Mouse (Mus musculus): ENCODE results near the gene Gab2. TPM values are rescaled to one million over a fixed set of nuclear protein-coding genes. Genes with fewer than 3 reads are reported as not detected.
A peak's percentile ranks its signal among the peaks of the same experiment; 100 is the strongest.
"Not testable (repeated sequence)": the region's sequence is repeated elsewhere in the genome, so short reads cannot be mapped to it uniquely, and the experiment has no call there.

The Gab2 gene
- total RNA-seq, 1 experiment, result 1.1 TPM

GRCm38 (mm10) chr7:97245261-97245949 lies 164.0 kb downstream of the Gab2 start:
- no peak for DNase-seq (ENCODE audit: low read depth, low spot score)
- Histone ChIP-seq H3K4me3 (ENCODE audit: insufficient read depth in 1 of 2, low read depth in 1 of 2, low read length in 2 of 2, poor library complexity in 1 of 2, severe bottlenecking in 1 of 2) (no peak overlapping the region), H3K36me3 (ENCODE audit: control insufficient read depth, insufficient read depth, low read length, poor library complexity, severe bottlenecking) (no peaks in the 10 kb centered on the region), H3K9ac (ENCODE audit: insufficient read depth, low read depth, low read length, poor library complexity, severe bottlenecking) (no peak overlapping the region), H3K27ac (ENCODE audit: insufficient read depth, low read depth, low read length, poor library complexity, severe bottlenecking) (no peak overlapping the region), H3K4me1 (ENCODE audit: control insufficient read depth in 2 of 2, insufficient read depth in 2 of 2, low read length in 2 of 2, poor library complexity in 1 of 2) (no peaks in the 10 kb centered on the region), H3K9me3 (ENCODE audit: control insufficient read depth, insufficient read depth, low read depth, low read length) (no peaks in the 10 kb centered on the region)
- in situ Hi-C loops (cut with MboI; ENCODE audit: low sequenced_read_pairs in 2 of 2, unreplicated experiment in 2 of 2), result no loop called here
- no peak for TF ChIP-seq ZNF384 (IDR thresholded peaks at IDR 0.05; ENCODE audit: low read depth, low read length)

- H3K4me3 ChIP-seq (ENCODE audit: insufficient read depth in 1 of 2, low read depth in 1 of 2, low read length in 2 of 2, poor library complexity in 1 of 2, severe bottlenecking in 1 of 2); H3K4me1 ChIP-seq (ENCODE audit: control insufficient read depth in 2 of 2, insufficient read depth in 2 of 2, low read length in 2 of 2, poor library complexity in 1 of 2); H3K9me3 ChIP-seq (ENCODE audit: control insufficient read depth, insufficient read depth, low read depth, low read length); DNase-seq (ENCODE audit: low read depth, low spot score); H3K36me3 ChIP-seq (ENCODE audit: control insufficient read depth, insufficient read depth, low read length, poor library complexity, severe bottlenecking); in situ Hi-C loops (cut with MboI; ENCODE audit: low sequenced_read_pairs in 2 of 2, unreplicated experiment in 2 of 2); H3K27ac ChIP-seq (ENCODE audit: insufficient read depth, low read depth, low read length, poor library complexity, severe bottlenecking); H3K9ac ChIP-seq (ENCODE audit: insufficient read depth, low read depth, low read length, poor library complexity, severe bottlenecking): not testable (repeated sequence)
These were observed 164.7 kb downstream of the Gab2 start for GRCm38 (mm10) chr7:97245950-97246578.

GRCm38 (mm10) chr7:97247661-97248060 lies 166.3 kb downstream of the Gab2 start:
- Histone ChIP-seq H3K36me3 (ENCODE audit: control insufficient read depth, insufficient read depth, low read length, poor library complexity, severe bottlenecking) (no peaks in the 10 kb centered on the region), H3K4me1 (ENCODE audit: control insufficient read depth in 2 of 2, insufficient read depth in 2 of 2, low read length in 2 of 2, poor library complexity in 1 of 2) (no peaks in the 10 kb centered on the region), H3K9ac (ENCODE audit: insufficient read depth, low read depth, low read length, poor library complexity, severe bottlenecking) (no peak overlapping the region), H3K9me3 (ENCODE audit: control insufficient read depth, insufficient read depth, low read depth, low read length) (no peaks in the 10 kb centered on the region), H3K4me3 (ENCODE audit: insufficient read depth in 1 of 2, low read depth in 1 of 2, low read length in 2 of 2, poor library complexity in 1 of 2, severe bottlenecking in 1 of 2) (no peak overlapping the region), H3K27ac (ENCODE audit: insufficient read depth, low read depth, low read length, poor library complexity, severe bottlenecking) (no peak overlapping the region)
- TF ChIP-seq ZNF384 (IDR thresholded peaks at IDR 0.05; ENCODE audit: low read depth, low read length) (peak; percentile 41; the same call in 1 of the 2 replicates), HCFC1 (IDR thresholded peaks at IDR 0.05; ENCODE audit: borderline replicate concordance, insufficient read depth, low read length) (no peak)
- in situ Hi-C loops (cut with MboI; ENCODE audit: low sequenced_read_pairs in 2 of 2, unreplicated experiment in 2 of 2), result no loop called here
- no peak for DNase-seq (ENCODE audit: low read depth, low spot score)

- in situ Hi-C loops (cut with MboI; ENCODE audit: low sequenced_read_pairs in 2 of 2, unreplicated experiment in 2 of 2), result no loop called here
- Histone ChIP-seq H3K4me3 (ENCODE audit: insufficient read depth in 1 of 2, low read depth in 1 of 2, low read length in 2 of 2, poor library complexity in 1 of 2, severe bottlenecking in 1 of 2) (no peak overlapping the region), H3K9me3 (ENCODE audit: control insufficient read depth, insufficient read depth, low read depth, low read length) (no peaks in the 10 kb centered on the region), H3K36me3 (ENCODE audit: control insufficient read depth, insufficient read depth, low read length, poor library complexity, severe bottlenecking) (no peaks in the 10 kb centered on the region), H3K4me1 (ENCODE audit: control insufficient read depth in 2 of 2, insufficient read depth in 2 of 2, low read length in 2 of 2, poor library complexity in 1 of 2) (no peaks in the 10 kb centered on the region), H3K27ac (ENCODE audit: insufficient read depth, low read depth, low read length, poor library complexity, severe bottlenecking) (no peak overlapping the region), H3K9ac (ENCODE audit: insufficient read depth, low read depth, low read length, poor library complexity, severe bottlenecking) (no peak overlapping the region)
- TF ChIP-seq MAFK (IDR thresholded peaks at IDR 0.05; ENCODE audit: insufficient read depth, low read depth, low read length) (no peak), HCFC1 (IDR thresholded peaks at IDR 0.05; ENCODE audit: borderline replicate concordance, insufficient read depth, low read length) (no peak), CHD2 (IDR thresholded peaks at IDR 0.05; ENCODE audit: low read depth, low read length) (no peak), ZC3H11A (IDR thresholded peaks at IDR 0.05; ENCODE audit: borderline replicate concordance, low read depth, low read length) (no peak), ZNF384 (IDR thresholded peaks at IDR 0.05; ENCODE audit: low read depth, low read length) (no peak)
- DNase-seq (ENCODE audit: low read depth, low spot score), result no peak
These were observed 166.8 kb downstream of the Gab2 start for GRCm38 (mm10) chr7:97248136-97248535.

- H3K4me3 ChIP-seq (ENCODE audit: insufficient read depth in 1 of 2, low read depth in 1 of 2, low read length in 2 of 2, poor library complexity in 1 of 2, severe bottlenecking in 1 of 2), result no peak overlapping the region
- H3K27ac ChIP-seq (ENCODE audit: insufficient read depth, low read depth, low read length, poor library complexity, severe bottlenecking), result no peak overlapping the region
- in situ Hi-C loops (cut with MboI; ENCODE audit: low sequenced_read_pairs in 2 of 2, unreplicated experiment in 2 of 2), result no loop called here
- no peak overlapping the region for H3K9ac ChIP-seq (ENCODE audit: insufficient read depth, low read depth, low read length, poor library complexity, severe bottlenecking)
- no peaks in the 10 kb centered on the region for H3K4me1 ChIP-seq (ENCODE audit: control insufficient read depth in 2 of 2, insufficient read depth in 2 of 2, low read length in 2 of 2, poor library complexity in 1 of 2)
- H3K9me3 ChIP-seq (ENCODE audit: control insufficient read depth, insufficient read depth, low read depth, low read length), result no peaks in the 10 kb centered on the region
- no peak for DNase-seq (ENCODE audit: low read depth, low spot score)
- H3K36me3 ChIP-seq (ENCODE audit: control insufficient read depth, insufficient read depth, low read length, poor library complexity, severe bottlenecking), result no peaks in the 10 kb centered on the region
- TF ChIP-seq CHD2 (IDR thresholded peaks at IDR 0.05; ENCODE audit: low read depth, low read length) (no peak), ZNF384 (IDR thresholded peaks at IDR 0.05; ENCODE audit: low read depth, low read length) (no peak), MAFK (IDR thresholded peaks at IDR 0.05; ENCODE audit: insufficient read depth, low read depth, low read length) (no peak), HCFC1 (IDR thresholded peaks at IDR 0.05; ENCODE audit: borderline replicate concordance, insufficient read depth, low read length) (no peak)
These were observed 170.3 kb downstream of the Gab2 start for GRCm38 (mm10) chr7:97251638-97252037.

All from ES-E14 (cell line).